Mouse (Mus musculus) embryonic facial prominence, embryonic 14.5 days (tissue): ENCODE data around the gene Hist2h2bb. TPM values are rescaled to one million over a fixed set of nuclear protein-coding genes. Genes with fewer than 3 reads are reported as not detected.
A peak's percentile ranks its signal among the peaks of the same experiment; 100 is the strongest.
"Not testable (repeated sequence)": the region's sequence is repeated elsewhere in the genome, so short reads cannot be mapped to it uniquely, and the experiment has no call there.

Experiments used
- ATAC-seq: fragments of 200-750 bp; cut with Nextera tagmentation; 2 replicates; pipeline ENCODE4 v1.8.0; 2017; ENCODE audit warnings: low read depth, moderate number of reproducible peaks, moderate TSS enrichment
- DNase-seq: peaks from one replicate; pipeline ENCODE4 v3.0.0-alpha.2; 2015; ENCODE audit warnings: low spot score
- H3K27ac ChIP-seq: fragments of 300-500 bp; sonication (generic); replicated peaks from 2 replicates; pipeline ENCODE4 v1.5.1; 2014; ENCODE audit warnings: low read depth, mild to moderate bottlenecking, low read length, moderate library complexity
- H3K27me3 ChIP-seq: fragments of 300-500 bp; sonication (generic); replicated peaks from 2 replicates; pipeline ENCODE4 v1.6.1; 2014; ENCODE audit warnings: low read length; ENCODE audit not compliant: control insufficient read depth, insufficient read depth
- H3K36me3 ChIP-seq: fragments of 300-500 bp; sonication (generic); 2 replicates; pipeline ENCODE4 v1.6.1; 2014; ENCODE audit warnings: low read length, mixed read lengths; ENCODE audit not compliant: control insufficient read depth, insufficient read depth
- H3K4me1 ChIP-seq: fragments of 300-500 bp; sonication (generic); 2 replicates; pipeline ENCODE4 v1.6.1; 2014; ENCODE audit warnings: antibody characterized with exemption, low read length; ENCODE audit not compliant: control insufficient read depth, insufficient read depth
- H3K4me2 ChIP-seq: fragments of 300-500 bp; sonication (generic); 2 replicates; pipeline ENCODE4 v1.6.1; 2014; ENCODE audit warnings: low read depth, mild to moderate bottlenecking, low read length, moderate library complexity, mixed read lengths
- H3K4me3 ChIP-seq: fragments of 300-500 bp; sonication (generic); 2 replicates; pipeline ENCODE4 v1.5.1; 2014; ENCODE audit warnings: low read depth, mild to moderate bottlenecking, low read length
- H3K9ac ChIP-seq: fragments of 300-500 bp; sonication (generic); 2 replicates; pipeline ENCODE4 v1.6.1; 2014; ENCODE audit warnings: low read depth, mild to moderate bottlenecking, low read length, moderate library complexity, mixed read lengths
- H3K9me3 ChIP-seq: fragments of 300-500 bp; sonication (generic); 2 replicates; pipeline ENCODE4 v1.6.1; 2016; ENCODE audit warnings: low read length; ENCODE audit not compliant: control insufficient read depth
- WGBS: fragments of 180-500 bp; shearing (Covaris S2); extraction: QIAGEN DNeasy Blood & Tissue Kit; methylation state at CpG from one replicate; pipeline ENCODE4 v1.1.7; 2014; 5-methylcytosine and 5-hydroxymethylcytosine counted together
- polyA plus RNA-seq: library from polyadenylated mRNA; unstranded; fragments of >200 nt; fragmentation: Nextera tagmentation; extraction: Ambion mirVana; gene quantifications from 2 replicates; pipeline ENCODE4 v1.2.1, GENCODE M21; 2014

Gene Hist2h2bb
- polyA plus RNA-seq, 1 experiment from 2014 or later, result 12.7 TPM

- WGBS, result 77% methylated on average over 4 of the region's 4 CpGs
- Histone ChIP-seq H3K9ac (no peak overlapping the region), H3K36me3 (no peaks in the 10 kb centered on the region), H3K4me1 (peaks cover 15% of the 10 kb centered on the region), H3K4me2 (peak overlapping the region; percentile 55), H3K4me3 (no peak overlapping the region; the same call in 1 of the 2 replicates), H3K9me3 (no peaks in the 10 kb centered on the region), H3K27ac (peak overlapping the region; percentile 94), H3K27me3 (no peaks in the 10 kb centered on the region)
- DNase-seq (no peak), ATAC-seq (no peak)
Observed at GRCm38 (mm10) chr3:96267541-96267940, 2.0 kb upstream of the Hist2h2bb start.

DNA sequence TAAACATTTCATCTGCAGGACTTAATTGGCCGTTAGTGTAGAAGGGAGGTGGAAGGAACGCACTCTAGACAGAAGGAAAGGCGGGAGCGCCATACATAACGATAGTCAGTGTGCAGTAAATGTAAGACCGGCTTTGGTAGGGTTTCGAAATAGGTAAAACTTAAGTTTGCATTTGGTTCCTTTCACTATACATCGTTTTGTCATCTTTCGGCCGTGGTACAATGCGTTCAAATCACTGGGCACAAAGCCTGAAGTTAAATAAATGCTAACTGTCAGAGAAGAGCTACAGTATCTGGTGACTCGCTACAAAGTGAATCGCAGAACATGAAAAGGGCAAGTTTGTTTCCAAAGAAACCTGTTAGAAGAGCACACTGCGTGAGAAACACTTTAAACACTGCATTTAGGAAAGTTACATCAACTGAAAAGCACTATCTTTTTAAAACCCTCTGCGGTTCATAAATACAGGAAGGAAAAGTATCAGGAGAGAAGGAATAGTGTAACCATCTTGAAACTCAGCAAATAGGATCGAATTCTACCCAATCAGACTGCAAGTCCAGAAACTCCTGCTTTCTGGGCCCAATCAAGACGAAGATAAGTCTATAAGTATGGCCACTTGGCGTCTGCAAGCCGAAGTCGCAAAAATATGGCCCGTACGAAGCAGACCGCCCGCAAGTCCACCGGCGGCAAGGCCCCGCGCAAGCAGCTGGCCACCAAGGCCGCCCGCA is 1.3 kb upstream of the Hist2h2bb start, which contains the start of gene Hist2h3b:
Gene Hist2h3b (plus strand): TSS at position 604 of the 725 bp plus-strand sequence.
- H3K27ac ChIP-seq, result peak within 1 kb of the TSS; percentile 98
- 24% methylated on average over 28 of the region's 30 CpGs for WGBS
- H3K36me3 ChIP-seq, result no peaks in the 10 kb centered on the region
- H3K9me3 ChIP-seq, result no peaks in the 10 kb centered on the region
- peak within 1 kb of the TSS; percentile 79 for H3K4me2 ChIP-seq
- H3K4me1 ChIP-seq, result peaks cover 15% of the 10 kb centered on the region
- peak; percentile 72 for ATAC-seq
- H3K9ac ChIP-seq, result peak within 1 kb of the TSS; percentile 71
- DNase-seq, result peak; percentile 97
- H3K27me3 ChIP-seq, result no peaks in the 10 kb centered on the region
- H3K4me3 ChIP-seq, result peak within 1 kb of the TSS; percentile 50

- Histone ChIP-seq H3K4me3 (peak overlapping the region; percentile 50), H3K9ac (peak overlapping the region; percentile 71), H3K4me2 (peak overlapping the region; percentile 79), H3K4me1 (peaks cover 14% of the 10 kb centered on the region), H3K27ac (peak overlapping the region; percentile 98)
- ATAC-seq, result peak; percentile 5
- WGBS, result under 1% methylated on average over 8 of the region's 44 CpGs
- H3K27me3 ChIP-seq, DNase-seq, H3K36me3 ChIP-seq, H3K9me3 ChIP-seq: not testable (repeated sequence)
Observed at GRCm38 (mm10) chr3:96268776-96269378, 675 bp upstream of the Hist2h2bb start.

GRCm38 (mm10) chr3:96273591-96274465 is 4.3 kb downstream of the Hist2h2bb start:
- ATAC-seq, result no peak
- 87% methylated on average over 17 of the region's 17 CpGs for WGBS
- no peak overlapping the region for H3K9ac ChIP-seq

GRCm38 (mm10) chr3:96277428-96277799 is 7.9 kb downstream of the Hist2h2bb start:
- DNase-seq (peak; percentile 76), ATAC-seq (peak; percentile 46)
- Histone ChIP-seq H3K36me3 (no peaks in the 10 kb centered on the region), H3K27me3 (no peaks in the 10 kb centered on the region), H3K4me1 (0 out of 2 replicates have a peak, but pooled peaks cover 2% of the 10 kb centered on the region), H3K4me3 (peak overlapping the region; percentile 49), H3K27ac (peak overlapping the region; percentile 83), H3K9ac (peak overlapping the region; percentile 66), H3K9me3 (no peaks in the 10 kb centered on the region), H3K4me2 (peak overlapping the region; percentile 76)
- WGBS, result 19% methylated on average over 8 of the region's 8 CpGs

More at GRCm38 (mm10) chr3:96273591-96274465, 4.3 kb downstream of the Hist2h2bb start:
- Histone ChIP-seq H3K27ac (no peak overlapping the region), H3K9me3 (no peaks in the 10 kb centered on the region), H3K4me3 (no peak overlapping the region), H3K36me3 (no peaks in the 10 kb centered on the region), H3K4me2 (no peak overlapping the region), H3K4me1 (0 out of 2 replicates have a peak, but pooled peaks cover 2% of the 10 kb centered on the region), H3K27me3 (no peaks in the 10 kb centered on the region)
- no peak for DNase-seq

DNA sequence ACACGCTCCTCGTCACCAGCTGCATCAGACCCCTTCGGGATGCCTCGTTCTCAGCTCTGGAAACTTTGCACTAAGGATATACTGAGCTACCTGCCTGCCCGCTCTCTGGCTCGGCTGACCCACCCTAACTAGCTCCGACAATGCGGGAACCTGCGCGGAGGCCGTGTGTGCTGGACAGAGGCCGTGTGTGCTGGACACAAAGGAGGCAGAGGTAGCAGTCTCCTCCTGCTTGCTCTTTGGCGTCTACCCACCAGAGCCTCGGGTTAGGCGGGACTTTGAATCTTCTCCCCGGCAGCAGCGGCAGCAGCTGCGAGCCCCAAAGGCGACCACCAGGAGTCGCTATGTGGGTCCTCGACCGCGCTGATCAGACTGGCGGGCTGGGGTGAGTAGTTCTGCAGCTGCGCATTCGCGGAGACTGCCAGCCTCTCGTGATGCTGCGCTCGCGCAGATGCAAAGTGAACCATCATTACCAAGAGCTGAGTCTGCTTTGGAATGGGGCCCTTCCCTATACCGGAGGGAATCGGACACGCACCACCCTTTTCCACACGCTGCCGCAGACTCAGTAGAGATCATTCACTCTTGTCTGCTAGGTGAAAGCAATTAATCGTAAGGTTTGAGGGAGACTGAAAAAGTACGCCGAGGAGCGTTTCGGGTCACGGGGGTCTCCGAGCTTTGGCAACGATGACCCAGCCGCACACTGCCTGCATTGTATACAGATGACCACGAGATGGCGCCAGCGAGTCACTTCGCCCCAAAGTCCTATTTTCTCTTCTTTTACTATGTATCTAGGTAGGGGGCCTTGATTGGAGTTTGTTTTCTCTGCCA is 8.5 kb downstream of the Hist2h2bb start:
- Histone ChIP-seq H3K4me2 (peak overlapping the region; percentile 76), H3K4me3 (peak overlapping the region; percentile 49), H3K4me1 (0 out of 2 replicates have a peak, but pooled peaks cover 2% of the 10 kb centered on the region), H3K9ac (peak overlapping the region; percentile 66), H3K36me3 (no peaks in the 10 kb centered on the region), H3K27me3 (no peaks in the 10 kb centered on the region), H3K9me3 (no peaks in the 10 kb centered on the region), H3K27ac (peak overlapping the region; percentile 83)
- under 1% methylated on average over 49 of the region's 49 CpGs for WGBS
- DNase-seq, result peak; percentile 97
- peak; percentile 98 for ATAC-seq

DNA sequence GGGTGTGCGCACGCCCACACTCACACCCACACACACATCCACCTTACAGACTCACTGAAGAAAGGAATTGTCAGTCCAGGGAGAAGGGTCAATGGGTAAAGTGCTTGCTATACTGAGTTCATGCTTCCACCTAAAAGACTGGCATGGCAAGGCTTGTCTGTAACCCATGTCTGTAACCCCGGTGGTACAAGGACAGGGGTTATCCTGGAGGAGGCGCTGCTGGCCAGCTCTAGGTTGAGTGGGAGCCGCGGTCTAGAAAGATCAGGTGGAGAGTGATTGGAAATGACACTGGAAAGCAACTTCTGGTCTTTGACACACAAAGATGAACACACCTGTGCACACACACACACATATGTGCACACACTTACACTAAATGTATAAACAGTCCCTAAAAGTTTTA is 11.1 kb downstream of the Hist2h2bb start:
- DNase-seq, result no peak
- Histone ChIP-seq H3K4me1 (0 out of 2 replicates have a peak, but pooled peaks cover 2% of the 10 kb centered on the region), H3K27me3 (no peaks in the 10 kb centered on the region; the same call in none of the 2 replicates), H3K4me3 (no peak overlapping the region), H3K9me3 (no peaks in the 10 kb centered on the region), H3K27ac (no peak overlapping the region), H3K36me3 (no peaks in the 10 kb centered on the region), H3K9ac (no peak overlapping the region), H3K4me2 (no peak overlapping the region)
- WGBS, result 50% methylated on average over 6 of the region's 6 CpGs
- no peak for ATAC-seq
